Mouse (Mus musculus) olfactory bulb, adult 2 months (tissue): ENCODE data around the gene Cdh20. TPM values are rescaled to one million over a fixed set of nuclear protein-coding genes. Genes with fewer than 3 reads are reported as not detected.

Experiments
- H3K27ac ChIP-seq: fragments of 200-500 bp; 2 replicates; pipeline ENCODE4 v1.5.1; 2012; ENCODE audit warnings: low read depth, low read length; ENCODE audit not compliant: insufficient read depth
- H3K4me1 ChIP-seq: fragments of 200-500 bp; 2 replicates; pipeline ENCODE4 v1.6.1; 2012; ENCODE audit warnings: low read length; ENCODE audit not compliant: control insufficient read depth, insufficient read depth
- H3K4me3 ChIP-seq: fragments of 200-500 bp; 2 replicates; pipeline ENCODE4 v1.5.1; 2012; ENCODE audit warnings: mild to moderate bottlenecking, low read depth, low read length, moderate library complexity; ENCODE audit not compliant: insufficient read depth
- CTCF ChIP-seq: fragments of 200-500 bp; IDR thresholded peaks from 2 replicates; pipeline ENCODE4 v1.5.1; 2012; ENCODE audit warnings: low read depth, mild to moderate bottlenecking, low read length, moderate library complexity; ENCODE audit not compliant: insufficient read depth
- POLR2A ChIP-seq: fragments of 200-500 bp; IDR thresholded peaks from 2 replicates; pipeline ENCODE4 v1.6.1; 2012; ENCODE audit warnings: mild to moderate bottlenecking, low read depth, low read length, moderate library complexity; ENCODE audit not compliant: insufficient read depth
- WGBS: fragments of 180-500 bp; shearing (Covaris S2); methylation state at CpG from one replicate; pipeline ENCODE4 v1.1.7; 2018; 5-methylcytosine and 5-hydroxymethylcytosine counted together
- polyA plus RNA-seq: library from polyadenylated mRNA; stranded (reverse); fragments of >200 nt; gene quantifications from 2 replicates; pipeline ENCODE4 v1.2.4, GENCODE M21; 2012; ENCODE audit warnings: low replicate concordance; ENCODE audit not compliant: missing spikeins, insufficient read depth, insufficient read length

Cdh20 gene
- polyA plus RNA-seq, 1 experiment = not detected

- 48% methylated on average over 3 of the region's 3 CpGs for WGBS
Measured at GRCm38 (mm10) chr1:104796146-104796545, 27.8 kb downstream of the Cdh20 start.

GRCm38 (mm10) chr1:104797139-104797538 is 28.8 kb downstream of the Cdh20 start:
- no peak for TF ChIP-seq POLR2A
- no peak for TF ChIP-seq CTCF
- no peaks in the 10 kb centered on the region for H3K4me1 ChIP-seq
- no peak overlapping the region for H3K4me3 ChIP-seq
- no peak overlapping the region; the same call in 1 of the 2 replicates for H3K27ac ChIP-seq
- WGBS = 80% methylated on average over 4 of the region's 4 CpGs

More at GRCm38 (mm10) chr1:104796146-104796545, 27.8 kb downstream of the Cdh20 start:
- TF ChIP-seq POLR2A (no peak), CTCF (no peak)
- Histone ChIP-seq H3K4me3 (no peak overlapping the region), H3K27ac (no peak overlapping the region), H3K4me1 (no peaks in the 10 kb centered on the region)

- TF ChIP-seq POLR2A = no peak
- no peak for TF ChIP-seq CTCF
- WGBS = 90% methylated on average over 6 of the region's 6 CpGs
- Histone ChIP-seq H3K4me1 (0 out of 2 replicates have a peak, but pooled peaks cover 2% of the 10 kb centered on the region), H3K27ac (no peak overlapping the region), H3K4me3 (no peak overlapping the region)
Measured at GRCm38 (mm10) chr1:104804746-104805145, 36.4 kb downstream of the Cdh20 start.

GRCm38 (mm10) chr1:104807214-104807613 is 38.9 kb downstream of the Cdh20 start:
- H3K4me3 ChIP-seq = no peak overlapping the region
- H3K4me1 ChIP-seq = 0 out of 2 replicates have a peak, but pooled peaks cover 2% of the 10 kb centered on the region
- H3K27ac ChIP-seq = no peak overlapping the region
- WGBS = 76% methylated on average over 2 of the region's 2 CpGs
- no peak for TF ChIP-seq CTCF
- TF ChIP-seq POLR2A = no peak

DNA sequence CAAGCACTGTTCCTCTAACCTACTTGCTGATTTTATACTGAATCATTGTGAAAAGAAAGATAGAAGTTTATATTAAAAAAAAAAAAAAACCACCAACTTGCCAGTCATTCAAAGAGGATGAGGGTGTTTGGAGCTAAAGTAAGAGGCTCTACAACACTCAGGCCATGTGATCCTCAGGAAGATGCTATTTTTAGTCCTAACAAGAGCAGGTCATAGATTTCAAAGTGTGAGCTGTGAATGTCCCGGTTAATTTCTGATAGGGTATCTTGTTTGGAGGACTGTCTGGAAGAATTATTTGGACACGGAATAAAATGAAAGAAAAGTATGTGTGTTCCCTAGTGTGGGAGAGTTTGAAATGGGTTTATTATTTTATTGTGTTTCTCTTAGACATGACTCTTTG is 49.2 kb downstream of the Cdh20 start:
- TF ChIP-seq CTCF = no peak
- TF ChIP-seq POLR2A = no peak
- H3K4me3 ChIP-seq = no peak overlapping the region
- H3K4me1 ChIP-seq = no peaks in the 10 kb centered on the region
- H3K27ac ChIP-seq = no peak overlapping the region
- 76% methylated on average over 2 of the region's 2 CpGs for WGBS

DNA sequence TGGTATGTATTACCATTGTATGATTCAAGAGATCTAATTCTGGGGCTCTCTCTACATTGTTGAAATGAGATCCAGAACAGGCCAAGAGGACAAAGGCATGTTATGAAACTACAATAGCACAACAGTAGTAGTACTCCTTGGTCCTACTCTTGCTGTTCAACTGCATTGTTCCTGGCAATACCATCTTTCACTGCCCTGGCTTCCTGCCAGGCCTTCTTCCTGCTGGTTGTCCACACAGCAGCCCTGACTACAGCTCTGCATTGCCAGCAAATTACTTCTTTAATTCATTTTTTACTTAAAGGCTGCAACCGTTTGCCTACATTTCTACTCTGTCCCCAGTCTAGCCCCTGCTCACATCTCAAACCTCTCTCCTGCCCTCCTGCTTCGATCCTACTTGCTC is 59.8 kb downstream of the Cdh20 start:
- Histone ChIP-seq H3K27ac (no peak overlapping the region), H3K4me3 (no peak overlapping the region), H3K4me1 (no peaks in the 10 kb centered on the region)
- WGBS = 72% methylated on average over 2 of the region's 2 CpGs
- TF ChIP-seq CTCF (no peak), POLR2A (no peak)

DNA sequence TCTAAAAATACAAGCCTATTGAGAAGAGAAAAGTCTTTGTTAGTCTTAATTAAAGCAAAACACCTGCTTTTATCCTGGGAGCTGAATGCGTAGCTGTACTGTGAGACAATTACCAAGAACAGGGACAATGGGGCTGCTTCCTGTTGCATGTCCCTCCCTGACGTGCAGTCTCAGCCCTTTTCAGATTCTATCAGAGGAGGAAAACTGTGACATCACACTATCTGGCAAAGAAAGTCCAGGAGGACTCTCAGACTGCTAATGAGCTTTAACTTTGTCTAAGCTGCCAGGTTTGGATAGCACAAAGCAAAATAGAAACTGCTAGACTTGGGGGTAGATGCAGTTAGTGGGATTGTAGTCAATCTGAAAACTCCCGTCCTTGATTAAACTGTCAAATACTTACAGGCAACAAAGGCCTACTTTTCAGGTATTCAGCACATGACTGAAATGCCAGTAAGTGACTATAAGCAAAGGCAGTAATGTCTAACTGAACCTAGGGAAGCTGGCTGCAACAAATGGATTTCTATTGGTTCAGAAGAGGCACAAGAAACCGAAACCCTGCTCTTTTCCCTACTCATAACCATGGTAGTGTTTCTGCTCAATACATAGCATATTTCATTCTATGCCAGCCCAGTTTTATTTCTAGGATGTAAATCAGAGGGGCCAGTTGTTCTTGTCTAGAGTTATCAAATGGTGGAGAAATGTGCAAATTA is 70.0 kb downstream of the Cdh20 start:
- Histone ChIP-seq H3K4me1 (0 out of 2 replicates have a peak, but pooled peaks cover 2% of the 10 kb centered on the region), H3K27ac (peak overlapping the region; percentile 82; the same call in 1 of the 2 replicates), H3K4me3 (no peak overlapping the region)
- TF ChIP-seq CTCF (no peak), POLR2A (no peak)
- 46% methylated on average over 4 of the region's 4 CpGs for WGBS

- TF ChIP-seq CTCF = no peak
- no peak for TF ChIP-seq POLR2A
Measured at GRCm38 (mm10) chr1:104839051-104839450, 70.7 kb downstream of the Cdh20 start.

GRCm38 (mm10) chr1:104848256-104848919 is 80.1 kb downstream of the Cdh20 start:
- Histone ChIP-seq H3K4me1 (no peaks in the 10 kb centered on the region), H3K4me3 (no peak overlapping the region), H3K27ac (no peak overlapping the region)
- TF ChIP-seq CTCF = no peak
- TF ChIP-seq POLR2A = no peak
- 63% methylated on average over 2 of the region's 2 CpGs for WGBS

More at GRCm38 (mm10) chr1:104839051-104839450, 70.7 kb downstream of the Cdh20 start:
- Histone ChIP-seq H3K4me3 (no peak overlapping the region), H3K27ac (0 out of 2 replicates have a peak overlapping the region, but pooled peaks have one; percentile 10), H3K4me1 (0 out of 2 replicates have a peak, but pooled peaks cover 2% of the 10 kb centered on the region)
